Comparison of ENCODE assay signal across 8 mouse cellular contexts in genomic region chrX:146962258-146962913, GRCm38 (mm10). TPM values are rescaled to one million over a fixed set of nuclear protein-coding genes. Genes with fewer than 3 reads are reported as not detected.
DNase-seq lines count a peak whose midpoint lies in the region; ATAC-seq and TF ChIP-seq lines count a peak whose summit lies in the region.

Htr2c (plus strand) TSS chrX:146962513.

- 22% methylated on average over 27 of the region's 27 CpGs for WGBS in embryonic facial prominence, embryonic 13.5 days
- WGBS in midbrain, embryonic 16.5 days = 20% methylated on average over 27 of the region's 27 CpGs

- H3K9ac ChIP-seq in embryonic facial prominence, embryonic 13.5 days = no peak within 1 kb of the TSS
- peak within 1 kb of the TSS; percentile 63 for H3K9ac ChIP-seq in midbrain, embryonic 16.5 days (ENCODE audit: low read depth, low read length)

- TF ChIP-seq CTCF in layer of hippocampus, adult 2 months (conservative IDR thresholded peaks at IDR 0.05) = no peak

- DNase-seq in left cerebral cortex, adult 11 months (ENCODE audit: low spot score) = peak; percentile 29
- DNase-seq in left cerebral cortex, postnatal 4 days = no peak
- DNase-seq in layer of hippocampus, adult 2 months (ENCODE audit: low spot score in 2 of 2) = no peak
- DNase-seq in spleen, adult 12 weeks (ENCODE audit: low spot score) = no peak
- DNase-seq in yolk sac, embryonic 10.5 days (ENCODE audit: low spot score) = no peak
- no peak for DNase-seq in spleen, postnatal 36 days (ENCODE audit: low spot score in 2 of 2)

- H3K9me3 ChIP-seq in embryonic facial prominence, embryonic 13.5 days = no peaks in the 10 kb centered on the region
- H3K9me3 ChIP-seq in midbrain, embryonic 16.5 days (replicated peaks; ENCODE audit: control insufficient read depth, low read length, poor library complexity, severe bottlenecking) = no peaks in the 10 kb centered on the region

- H3K27me3 ChIP-seq in embryonic facial prominence, embryonic 13.5 days = peaks cover 57% of the 10 kb centered on the region
- H3K27me3 ChIP-seq in midbrain, embryonic 16.5 days (ENCODE audit: control insufficient read depth, insufficient read depth, low read depth, low read length) = peaks cover 2% of the 10 kb centered on the region

- peak within 1 kb of the TSS; percentile 35 for H3K4me3 ChIP-seq in embryonic facial prominence, embryonic 13.5 days
- H3K4me3 ChIP-seq in layer of hippocampus, adult 2 months = peak within 1 kb of the TSS; percentile 49
- H3K4me3 ChIP-seq in midbrain, embryonic 16.5 days (ENCODE audit: low read depth, low read length) = peak within 1 kb of the TSS; percentile 52

- no peaks in the 10 kb centered on the region for H3K4me1 ChIP-seq in embryonic facial prominence, embryonic 13.5 days
- 0 out of 2 replicates have a peak, but pooled peaks cover 3% of the 10 kb centered on the region for H3K4me1 ChIP-seq in midbrain, embryonic 16.5 days (ENCODE audit: control insufficient read depth, insufficient read depth, low read length)

- intact Hi-C loops in left cerebral cortex, postnatal 4 days (cut with DNase I) = no loop called here

- no peak within 1 kb of the TSS for H3K27ac ChIP-seq in embryonic facial prominence, embryonic 13.5 days
- H3K27ac ChIP-seq in layer of hippocampus, adult 2 months = no peak within 1 kb of the TSS
- 0 out of 2 replicates have a peak within 1 kb of the TSS, but pooled peaks have one; percentile 22 for H3K27ac ChIP-seq in midbrain, embryonic 16.5 days (ENCODE audit: low read length)

- no peaks in the 10 kb centered on the region for H3K36me3 ChIP-seq in embryonic facial prominence, embryonic 13.5 days
- no peaks in the 10 kb centered on the region for H3K36me3 ChIP-seq in midbrain, embryonic 16.5 days (ENCODE audit: control insufficient read depth, insufficient read depth, low read length)

- H3K4me2 ChIP-seq in embryonic facial prominence, embryonic 13.5 days = peak within 1 kb of the TSS; percentile 59
- H3K4me2 ChIP-seq in midbrain, embryonic 16.5 days (ENCODE audit: low read length) = peak within 1 kb of the TSS; percentile 69

- no peak; the same call in 1 of the 2 replicates for ATAC-seq in embryonic facial prominence, embryonic 13.5 days (ENCODE audit: insufficient number of reproducible peaks, insufficient read depth, low FRiP score, low TSS enrichment, low read depth)
- ATAC-seq in midbrain, embryonic 16.5 days = peak; percentile 83

RNA-seq across cellular contexts. Expression of gene Htr2c, which starts in this region (rescaled TPM):
- total RNA-seq in left cerebral cortex, postnatal 4 days (2021) = 10 to 100 TPM in 1 of 2 experiments, 1 to 10 TPM in 1; 6.0 to 15.5 TPM
- 0.22 TPM in 1 of 2 replicates, not detected in the other for polyA plus RNA-seq in embryonic facial prominence, embryonic 13.5 days (2015; fragmentation: Nextera tagmentation; extraction: Ambion mirVana)
- 10 to 100 TPM; 17.6 to 21.8 TPM for total RNA-seq in layer of hippocampus, adult 2 months (2021)
- 7.9 and 8.9 TPM in 2 replicates for polyA plus RNA-seq in midbrain, embryonic 16.5 days (2015; fragmentation: Nextera tagmentation; extraction: Ambion mirVana)
